In the genomic region with DNA sequence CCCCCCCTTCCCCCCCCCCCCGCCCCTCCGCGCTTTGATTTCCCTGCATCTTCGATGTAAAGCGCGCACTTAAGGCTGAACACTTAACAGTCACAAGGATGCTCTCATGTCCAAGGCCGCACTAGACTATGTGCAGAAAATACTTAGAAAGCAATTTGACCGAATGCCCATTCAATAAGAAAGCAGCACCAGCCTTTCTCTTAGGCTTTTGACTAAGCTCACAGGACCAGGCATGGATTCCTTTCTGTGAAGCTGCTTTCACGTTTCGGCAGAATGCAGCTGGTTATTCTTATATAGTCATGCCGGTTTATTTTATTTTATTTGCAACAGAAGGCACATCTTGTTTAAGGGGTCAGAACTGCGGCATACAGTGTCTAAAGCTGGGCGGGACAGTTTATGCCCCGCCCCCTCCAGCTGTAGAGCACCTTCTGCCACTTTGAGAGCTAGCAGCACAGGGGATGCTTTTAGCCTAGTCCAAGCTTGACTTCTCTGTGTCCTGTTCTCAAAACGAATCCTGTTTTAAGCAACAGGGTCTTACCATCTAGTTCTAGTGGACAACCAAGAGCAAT, we compare ENCODE assay signal across 8 mouse cellular contexts. TPM values are rescaled to one million over a fixed set of nuclear protein-coding genes. Genes with fewer than 3 reads are reported as not detected.
DNase-seq lines count a peak whose midpoint lies in the region; ATAC-seq and TF ChIP-seq lines count a peak whose summit lies in the region.

No protein-coding gene starts in this region.

- H3K4me2 ChIP-seq in hindbrain, embryonic 12.5 days (replicated peaks), result peak overlapping the region; percentile 57
- H3K4me2 ChIP-seq in midbrain, embryonic 13.5 days (replicated peaks), result peak overlapping the region; percentile 60

- no peaks in the 10 kb centered on the region for H3K9me3 ChIP-seq in heart, embryonic 10.5 days
- no peaks in the 10 kb centered on the region for H3K9me3 ChIP-seq in hindbrain, embryonic 12.5 days (replicated peaks)
- no peaks in the 10 kb centered on the region for H3K9me3 ChIP-seq in midbrain, embryonic 13.5 days

- intact Hi-C loops in heart, adult 2 months (cut with DNase I), result loop anchor here (5.0 kb wide), 1 partner anchor 206 kb away; no protein-coding TSS in a partner anchor

- H3K27me3 ChIP-seq in heart, embryonic 10.5 days (ENCODE audit: insufficient read depth, poor library complexity, severe bottlenecking), result no peaks in the 10 kb centered on the region
- no peaks in the 10 kb centered on the region for H3K27me3 ChIP-seq in heart, adult 2 months (ENCODE audit: control insufficient read depth, insufficient read depth, low read length)
- H3K27me3 ChIP-seq in hindbrain, embryonic 12.5 days, result no peaks in the 10 kb centered on the region
- H3K27me3 ChIP-seq in midbrain, embryonic 13.5 days, result peaks cover 8% of the 10 kb centered on the region

- ATAC-seq in hindbrain, embryonic 12.5 days (ENCODE audit: low FRiP score), result peak; percentile 84
- ATAC-seq in midbrain, embryonic 13.5 days, result peak; percentile 84
- ATAC-seq in CD4-positive, CD25-positive, alpha-beta regulatory T cell, adult 4 months, result no peak

- no peak overlapping the region for H3K27ac ChIP-seq in heart, embryonic 10.5 days
- H3K27ac ChIP-seq in heart, adult 2 months, result no peak overlapping the region
- H3K27ac ChIP-seq in hindbrain, embryonic 12.5 days, result no peak overlapping the region
- no peak overlapping the region for H3K27ac ChIP-seq in midbrain, embryonic 13.5 days

- peak overlapping the region; percentile 45 for H3K4me3 ChIP-seq in heart, embryonic 10.5 days
- no peak overlapping the region for H3K4me3 ChIP-seq in heart, adult 2 months
- peak overlapping the region; percentile 27 for H3K4me3 ChIP-seq in hindbrain, embryonic 12.5 days
- H3K4me3 ChIP-seq in midbrain, embryonic 13.5 days (replicated peaks), result peak overlapping the region; percentile 37

- H3K79me2 ChIP-seq in heart, adult 2 months (replicated peaks; ENCODE audit: control insufficient read depth, insufficient read depth, low read length), result no peaks in the 10 kb centered on the region

- TF ChIP-seq POLR2A in heart, adult 2 months (IDR thresholded peaks at IDR 0.05; ENCODE audit: insufficient read depth, low read depth, low read length), result no peak

- TF ChIP-seq EP300 in heart, adult 2 months (IDR thresholded peaks at IDR 0.05; ENCODE audit: insufficient read depth, low read depth, low read length), result no peak

- no peak for TF ChIP-seq CTCF in heart, adult 2 months (IDR thresholded peaks at IDR 0.05)

- H3K9ac ChIP-seq in heart, adult 2 months (ENCODE audit: low read depth, low read length), result no peak overlapping the region
- peak overlapping the region; percentile 43; the same call in 1 of the 2 replicates for H3K9ac ChIP-seq in hindbrain, embryonic 12.5 days
- H3K9ac ChIP-seq in midbrain, embryonic 13.5 days (replicated peaks), result no peak overlapping the region; the same call in 1 of the 2 replicates

- 27% methylated on average over 15 of the region's 15 CpGs for WGBS in heart, embryonic 10.5 days
- WGBS in heart, adult 2 months, result 26% methylated on average over 15 of the region's 15 CpGs
- WGBS in hindbrain, embryonic 12.5 days, result 25% methylated on average over 14 of the region's 15 CpGs
- WGBS in midbrain, embryonic 13.5 days, result 18% methylated on average over 14 of the region's 15 CpGs

- H3K4me1 ChIP-seq in heart, embryonic 10.5 days, result no peaks in the 10 kb centered on the region; the same call in 1 of the 2 replicates
- H3K4me1 ChIP-seq in heart, adult 2 months (ENCODE audit: control insufficient read depth, insufficient read depth, low read length), result no peaks in the 10 kb centered on the region
- H3K4me1 ChIP-seq in hindbrain, embryonic 12.5 days, result peaks cover 4% of the 10 kb centered on the region; the same call in 1 of the 2 replicates
- no peaks in the 10 kb centered on the region; the same call in 1 of the 2 replicates for H3K4me1 ChIP-seq in midbrain, embryonic 13.5 days (replicated peaks)

- no peaks in the 10 kb centered on the region for H3K36me3 ChIP-seq in heart, embryonic 10.5 days
- no peaks in the 10 kb centered on the region for H3K36me3 ChIP-seq in heart, adult 2 months (ENCODE audit: control insufficient read depth, insufficient read depth, low read length)
- H3K36me3 ChIP-seq in hindbrain, embryonic 12.5 days, result no peaks in the 10 kb centered on the region
- H3K36me3 ChIP-seq in midbrain, embryonic 13.5 days, result no peaks in the 10 kb centered on the region

- DNase-seq in heart, embryonic 10.5 days (ENCODE audit: low spot score), result no peak
- DNase-seq in heart, adult 2 months, result no peak
- peak; percentile 10 for DNase-seq in brain, adult 2 months (ENCODE audit: low read depth, low spot score)
- DNase-seq in right cerebral cortex, postnatal 14 days, result no peak
- DNase-seq in left cerebral cortex, adult 9 months (ENCODE audit: low spot score in 2 of 2), result no peak

RNA-seq across cellular contexts. Expression of a gene that starts 30.8 kb away (rescaled TPM):
- 0.76 and 4.0 TPM in 2 replicates for polyA plus RNA-seq in heart, embryonic 10.5 days (2016; fragmentation: Nextera tagmentation; extraction: Ambion mirVana)
- total RNA-seq in heart, adult 2 months (2021), result under 1 TPM in 1 of 2 experiments, not detected in 1; 0.05 TPM
- 0.25 and 0.32 TPM in 2 replicates for polyA plus RNA-seq in heart, adult 2 months (2012; rRNA removed)
- 7.9 and 8.1 TPM in 2 replicates for polyA plus RNA-seq in hindbrain, embryonic 12.5 days (2016; fragmentation: Nextera tagmentation; extraction: Ambion mirVana)
- polyA plus RNA-seq in midbrain, embryonic 13.5 days (2015; fragmentation: Nextera tagmentation; extraction: Ambion mirVana), result 2.2 and 2.9 TPM in 2 replicates
- under 1 TPM in 1 of 2 experiments, not detected in 1; 0.23 TPM for polyA plus RNA-seq in CD4-positive, CD25-positive, alpha-beta regulatory T cell, adult 4 months (2017; shearing (Covaris generic))

RNA-seq across cellular contexts. Expression of a gene that starts 48.6 kb away (rescaled TPM):
- not detected in 2 replicates for polyA plus RNA-seq in heart, embryonic 10.5 days (2016; fragmentation: Nextera tagmentation; extraction: Ambion mirVana)
- total RNA-seq in heart, adult 2 months (2021), result not detected
- not detected in 2 replicates for polyA plus RNA-seq in heart, adult 2 months (2012; rRNA removed)
- polyA plus RNA-seq in hindbrain, embryonic 12.5 days (2016; fragmentation: Nextera tagmentation; extraction: Ambion mirVana), result 0.70 and 0.72 TPM in 2 replicates
- 0.61 and 0.69 TPM in 2 replicates for polyA plus RNA-seq in midbrain, embryonic 13.5 days (2015; fragmentation: Nextera tagmentation; extraction: Ambion mirVana)
- polyA plus RNA-seq in CD4-positive, CD25-positive, alpha-beta regulatory T cell, adult 4 months (2017; shearing (Covaris generic)), result not detected
